Mouse (Mus musculus) fibroblast of lung, adult 2 months (primary cell): ENCODE measurements around the gene Dynll1.
"Not testable (repeated sequence)": the region's sequence is repeated elsewhere in the genome, so short reads cannot be mapped to it uniquely, and the experiment has no call there.

ENCODE experiments used
- DNase-seq: peaks from one replicate; pipeline ENCODE4 v3.0.0-alpha.2; 2011; ENCODE audit warnings: low read depth

The Dynll1 gene

GRCm38 (mm10) chr5:115312816-115313667 lies 12.2 kb upstream of the Dynll1 start:
- DNase-seq: no peak

- no peak for DNase-seq
Measured at GRCm38 (mm10) chr5:115312354-115312753, 11.6 kb upstream of the Dynll1 start.

GRCm38 (mm10) chr5:115302190-115302589 lies 1.4 kb upstream of the Dynll1 start:
- DNase-seq: not testable (repeated sequence)

GRCm38 (mm10) chr5:115301615-115302014 lies 816 bp upstream of the Dynll1 start:
- no peak for DNase-seq

GRCm38 (mm10) chr5:115300035-115300744 lies 609 bp downstream of the Dynll1 start:
- peak; percentile 52 for DNase-seq

- DNase-seq: no peak
Measured at GRCm38 (mm10) chr5:115296347-115296746, 4.5 kb downstream of the Dynll1 start.

- no peak for DNase-seq
Measured at GRCm38 (mm10) chr5:115294173-115294572, 6.6 kb downstream of the Dynll1 start.

- DNase-seq: no peak
Measured at GRCm38 (mm10) chr5:115284735-115285134, 16.1 kb downstream of the Dynll1 start.

GRCm38 (mm10) chr5:115280050-115280687 lies 20.6 kb downstream of the Dynll1 start:
- no peak for DNase-seq

GRCm38 (mm10) chr5:115279226-115280049 lies 21.4 kb downstream of the Dynll1 start, which contains the start of gene Coq5:
Gene Coq5 (plus strand): TSS chr5:115279666.
- DNase-seq: peak; percentile 42

GRCm38 (mm10) chr5:115278785-115279184 lies 22.0 kb downstream of the Dynll1 start:
- DNase-seq: no peak

GRCm38 (mm10) chr5:115278053-115278452 lies 22.7 kb downstream of the Dynll1 start:
- DNase-seq: no peak

- no peak for DNase-seq
Measured at GRCm38 (mm10) chr5:115275998-115276397, 24.8 kb downstream of the Dynll1 start.

GRCm38 (mm10) chr5:115274771-115275170 lies 26.0 kb downstream of the Dynll1 start:
- no peak for DNase-seq

- no peak for DNase-seq
Measured at GRCm38 (mm10) chr5:115274353-115274752, 26.4 kb downstream of the Dynll1 start.

- DNase-seq: no peak
Measured at GRCm38 (mm10) chr5:115273549-115274135, 27.2 kb downstream of the Dynll1 start.

GRCm38 (mm10) chr5:115272812-115273548 lies 27.8 kb downstream of the Dynll1 start, which contains the start of gene Rnf10:
Gene Rnf10 (minus strand): TSS chr5:115272898.
- peak; percentile 92 for DNase-seq

- no peak for DNase-seq
Measured at GRCm38 (mm10) chr5:115271931-115272811, 28.6 kb downstream of the Dynll1 start.

GRCm38 (mm10) chr5:115269969-115270368 lies 30.8 kb downstream of the Dynll1 start:
- DNase-seq: no peak
